20 mouse cellular contexts compared by ENCODE assay signal in genomic region chr6:66263429-66263828, GRCm38 (mm10).
"Had no signal": no experiment of that assay in that cellular context is flagged by ENCODE, and none has a peak within 500 bp of the region (broad histone marks: within the 10 kb centered on the region; RNA-seq: fewer than 3 reads in every experiment).

No protein-coding gene starts in this region.

- ATAC-seq: liver, postnatal 0 days; lung, postnatal 0 days; midbrain, embryonic 15.5 days had no signal

- H3K27ac ChIP-seq: kidney, postnatal 0 days; limb, embryonic 12.5 days; limb, embryonic 15.5 days; liver, embryonic 14.5 days; macrophage; midbrain, embryonic 12.5 days; midbrain, embryonic 15.5 days; neural tube, embryonic 13.5 days; stomach, embryonic 15.5 days had no signal

- H3K4me1 ChIP-seq: limb, embryonic 12.5 days; midbrain, embryonic 12.5 days; midbrain, embryonic 15.5 days; neural tube, embryonic 13.5 days; stomach, embryonic 15.5 days had no signal

- H3K36me3 ChIP-seq: limb, embryonic 12.5 days; limb, embryonic 15.5 days; midbrain, embryonic 12.5 days; midbrain, embryonic 15.5 days; neural tube, embryonic 13.5 days; stomach, embryonic 15.5 days had no signal

- H3K4me3 ChIP-seq: limb, embryonic 12.5 days; limb, embryonic 15.5 days; midbrain, embryonic 12.5 days; midbrain, embryonic 15.5 days; myocyte; neural tube, embryonic 13.5 days; stomach, embryonic 15.5 days had no signal

- DNase-seq: kidney, adult 9 months; kidney, postnatal 25 days; left cerebral cortex, postnatal 4 days; liver, postnatal 0 days; lung, embryonic 14.5 days; retina, postnatal 1 day; right cerebral cortex, postnatal 25 days; spleen, adult 18-20 months; thymus, postnatal 36 days had no signal

- H3K27me3 ChIP-seq: limb, embryonic 12.5 days; limb, embryonic 15.5 days; midbrain, embryonic 12.5 days; midbrain, embryonic 15.5 days; neural tube, embryonic 13.5 days; stomach, embryonic 15.5 days had no signal
